Mouse (Mus musculus) lung, adult 18-20 months (tissue): ENCODE measurements around the gene Slc27a3.
"Not testable (repeated sequence)": the region's sequence is repeated elsewhere in the genome, so short reads cannot be mapped to it uniquely, and the experiment has no call there.

Source experiments
- DNase-seq, 2 experiments: peaks; one replicate each; pipeline ENCODE4 v3.0.0; 2022; ENCODE audit warnings: mixed read lengths in 2 of 2

Slc27a3 gene

GRCm38 (mm10) chr3:90388726-90389510, 820 bp downstream of the Slc27a3 start:
- DNase-seq, result peak in 1 of 2 experiments; percentile 43

GRCm38 (mm10) chr3:90388192-90388591, 1.5 kb downstream of the Slc27a3 start:
- DNase-seq, result no peak

GRCm38 (mm10) chr3:90387483-90387882, 2.3 kb downstream of the Slc27a3 start:
- peak in 1 of 2 experiments; percentile 24 for DNase-seq

- no peak for DNase-seq
Measured at GRCm38 (mm10) chr3:90386817-90387216, 2.9 kb downstream of the Slc27a3 start.

GRCm38 (mm10) chr3:90384851-90385375, 4.8 kb downstream of the Slc27a3 start:
- DNase-seq, result no peak

GRCm38 (mm10) chr3:90383690-90384089, 6.0 kb downstream of the Slc27a3 start:
- DNase-seq, result peak; percentile 28 to 53

- no peak for DNase-seq
Measured at GRCm38 (mm10) chr3:90381727-90382126, 8.0 kb downstream of the Slc27a3 start.

- DNase-seq, result no peak
Measured at GRCm38 (mm10) chr3:90378496-90378895, 11.2 kb downstream of the Slc27a3 start.

- no peak for DNase-seq
Measured at GRCm38 (mm10) chr3:90376247-90376585, 13.5 kb downstream of the Slc27a3 start.

GRCm38 (mm10) chr3:90375562-90376246, 14.0 kb downstream of the Slc27a3 start:
- DNase-seq, result no peak

GRCm38 (mm10) chr3:90374368-90374767, 15.4 kb downstream of the Slc27a3 start:
- DNase-seq, result no peak

- DNase-seq, result peak; percentile 66 to 83
Measured at GRCm38 (mm10) chr3:90373432-90374028, 16.2 kb downstream of the Slc27a3 start.

- no peak for DNase-seq
Measured at GRCm38 (mm10) chr3:90372817-90373216, 16.9 kb downstream of the Slc27a3 start.

GRCm38 (mm10) chr3:90371857-90372256, 17.9 kb downstream of the Slc27a3 start:
- DNase-seq, result no peak

GRCm38 (mm10) chr3:90369041-90369440, 20.7 kb downstream of the Slc27a3 start:
- no peak for DNase-seq

GRCm38 (mm10) chr3:90367001-90367632, 22.6 kb downstream of the Slc27a3 start:
- DNase-seq, result no peak

GRCm38 (mm10) chr3:90362346-90362745, 27.4 kb downstream of the Slc27a3 start:
- DNase-seq, result no peak

GRCm38 (mm10) chr3:90361476-90361875, 28.3 kb downstream of the Slc27a3 start:
- DNase-seq, result no peak

- no peak for DNase-seq
Measured at GRCm38 (mm10) chr3:90359230-90359629, 30.5 kb downstream of the Slc27a3 start.

GRCm38 (mm10) chr3:90357959-90358358, 31.8 kb downstream of the Slc27a3 start:
- DNase-seq, result no peak

GRCm38 (mm10) chr3:90347847-90348246, 41.9 kb downstream of the Slc27a3 start:
- no peak for DNase-seq

- not testable (repeated sequence) for DNase-seq
Measured at GRCm38 (mm10) chr3:90342853-90343252, 46.9 kb downstream of the Slc27a3 start.

GRCm38 (mm10) chr3:90340177-90340576, 49.6 kb downstream of the Slc27a3 start:
- DNase-seq, result no peak
